Mouse (Mus musculus) T-helper 1 cell (primary cell): ENCODE measurements at regions not wholly inside any gene's neighbourhood (a gene's known extent, or its start where the extent isn't known, plus 50 kb on each side); places are given as distances from the start of the nearest gene placed in this dataset.
"Not testable (repeated sequence)": the region's sequence is repeated elsewhere in the genome, so short reads cannot be mapped to it uniquely, and the experiment has no call there.

Source experiments
- in situ Hi-C: fragments of 300-600 bp; cut with MboI, MseI; formaldehyde crosslinking; loops from one replicate; pipeline ENCODE4 v1.15.1; 2025; ENCODE audit warnings: high pct_unique_total_duplicates

GRCm38 (mm10) chr9:13105426-13105825 is 140.2 kb downstream of the Jrkl start:
- in situ Hi-C loops, result no loop called here

DNA sequence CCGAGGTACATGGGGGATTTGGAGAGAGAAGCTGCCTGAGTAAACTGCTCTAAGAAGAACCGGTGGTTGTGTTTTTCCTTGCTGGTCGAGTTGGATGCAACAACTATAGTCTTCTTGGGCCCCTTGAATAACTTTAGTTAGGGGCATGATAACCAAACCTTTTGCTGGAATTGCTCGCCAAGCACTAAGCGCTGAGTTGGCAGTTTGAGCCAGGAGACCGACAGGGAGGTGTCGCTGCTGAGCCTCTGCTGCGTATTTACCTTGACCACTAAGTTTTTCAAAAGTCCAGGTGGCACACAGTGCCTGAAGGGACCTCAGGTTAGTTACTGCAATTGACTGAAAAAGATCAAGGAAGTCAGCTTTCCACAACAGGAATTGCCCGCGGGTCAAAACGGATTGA is 162.0 kb downstream of the Jrkl start:
- in situ Hi-C loops, result no loop called here

DNA sequence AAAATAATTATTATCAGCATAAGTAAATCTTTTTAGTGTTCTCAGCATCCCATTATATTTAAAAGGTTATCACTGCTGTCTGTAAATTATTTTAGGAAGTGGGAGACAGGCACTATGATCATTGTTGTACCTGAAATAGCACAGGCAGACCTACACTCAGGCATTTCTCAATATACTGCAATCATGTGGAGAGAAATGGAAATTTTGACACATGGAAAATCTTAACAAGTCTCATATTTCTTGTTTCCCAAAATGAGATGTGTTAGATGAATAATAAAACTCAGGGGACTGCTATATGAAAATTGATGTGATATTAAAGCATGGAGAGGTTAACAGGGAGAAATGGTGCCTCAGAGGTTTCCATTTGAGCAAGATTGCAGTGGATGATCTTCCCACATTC is 196.6 kb downstream of the Jrkl start:
- in situ Hi-C loops, result no loop called here

GRCm38 (mm10) chr9:13019025-13019424 is 226.6 kb downstream of the Jrkl start:
- in situ Hi-C loops, result loop anchor here (5.0 kb wide), 1 partner anchor 77 kb away; no protein-coding TSS in a partner anchor

DNA sequence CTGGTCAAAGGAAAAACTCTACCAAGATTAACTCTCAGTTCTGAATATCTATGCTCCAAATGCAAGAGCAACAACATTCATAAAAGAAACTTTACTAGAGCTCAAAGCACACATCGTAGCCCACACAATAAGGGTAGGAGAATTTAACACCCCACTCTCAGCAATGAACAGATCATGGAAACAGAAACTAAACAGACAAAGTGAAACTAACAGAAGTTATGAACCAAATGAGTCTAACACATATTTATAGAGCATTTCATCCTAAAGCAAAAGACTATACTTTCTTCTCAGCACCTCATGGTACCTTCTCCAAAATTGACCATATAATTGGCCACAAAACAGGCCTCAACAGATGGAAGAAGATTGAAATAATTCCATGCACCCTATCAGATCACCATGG is 262.4 kb downstream of the Jrkl start:
- in situ Hi-C loops, result not testable (repeated sequence)

GRCm38 (mm10) chr9:12973022-12973421 is 272.6 kb downstream of the Jrkl start:
- in situ Hi-C loops, result no loop called here

DNA sequence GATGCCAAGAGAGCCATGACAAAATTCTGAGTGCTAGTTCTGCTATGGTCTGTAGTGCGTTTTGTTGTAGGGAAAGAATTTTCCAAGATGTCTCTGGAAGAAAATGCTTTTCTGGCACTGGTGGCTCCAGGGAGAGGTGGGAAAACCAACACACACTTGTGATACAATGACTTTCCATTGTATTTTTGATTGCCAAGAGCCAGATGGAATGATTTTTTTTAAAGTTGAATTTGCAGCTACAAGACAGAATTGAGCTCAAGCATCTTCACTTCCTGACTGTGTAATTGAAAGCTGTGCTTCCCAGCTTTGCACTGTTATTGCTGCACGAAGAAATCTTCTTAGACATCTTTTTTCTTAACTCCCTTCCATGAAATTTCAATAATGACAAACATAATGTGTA is 285.3 kb downstream of the Jrkl start:
- in situ Hi-C loops, result no loop called here

- in situ Hi-C loops, result no loop called here
Observed at GRCm38 (mm10) chr9:12946088-12946487, 299.5 kb downstream of the Jrkl start.

DNA sequence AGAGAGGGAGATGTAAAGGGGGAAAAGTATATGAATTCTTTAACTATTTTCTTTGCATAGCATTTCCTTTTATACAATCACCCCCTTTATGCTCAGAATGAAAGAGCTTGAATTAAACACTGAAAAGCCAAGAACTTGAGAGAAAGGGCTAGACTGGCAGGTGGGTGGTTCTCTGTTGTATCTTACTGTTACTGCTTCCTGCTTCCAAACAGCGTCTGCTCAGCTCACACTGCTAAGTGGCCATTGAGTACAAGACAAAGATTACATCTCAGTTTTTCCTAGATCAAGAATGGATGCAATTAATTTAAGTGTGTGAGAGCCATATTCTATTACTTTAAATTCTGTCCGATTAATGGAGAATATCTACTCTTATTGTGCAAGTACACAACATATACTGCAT is 300.2 kb downstream of the Jrkl start:
- in situ Hi-C loops, result no loop called here

DNA sequence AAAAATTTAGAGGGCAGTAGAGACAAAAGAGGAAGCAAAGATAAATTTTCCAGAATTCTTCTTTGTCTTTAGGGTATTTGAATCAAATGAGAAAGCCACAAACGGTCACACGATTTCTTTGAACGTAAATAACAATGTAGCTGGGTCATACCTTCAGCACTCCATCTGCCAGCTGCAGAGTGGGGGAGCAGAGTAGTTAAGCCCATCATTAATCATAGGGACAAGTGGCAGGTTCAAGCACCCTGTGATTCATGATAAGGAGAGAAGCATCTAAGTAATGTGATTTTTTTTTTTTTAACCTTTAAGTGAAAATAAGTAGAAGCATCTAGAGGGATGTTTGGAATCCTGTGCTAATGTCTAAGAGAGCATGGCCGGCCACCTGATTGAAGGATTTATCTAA is 300.6 kb downstream of the Jrkl start:
- in situ Hi-C loops, result no loop called here

- in situ Hi-C loops, result no loop called here
Observed at GRCm38 (mm10) chr9:12935016-12935415, 310.6 kb downstream of the Jrkl start.

GRCm38 (mm10) chr9:12925549-12926186 is 320.0 kb downstream of the Jrkl start:
- in situ Hi-C loops, result no loop called here

DNA sequence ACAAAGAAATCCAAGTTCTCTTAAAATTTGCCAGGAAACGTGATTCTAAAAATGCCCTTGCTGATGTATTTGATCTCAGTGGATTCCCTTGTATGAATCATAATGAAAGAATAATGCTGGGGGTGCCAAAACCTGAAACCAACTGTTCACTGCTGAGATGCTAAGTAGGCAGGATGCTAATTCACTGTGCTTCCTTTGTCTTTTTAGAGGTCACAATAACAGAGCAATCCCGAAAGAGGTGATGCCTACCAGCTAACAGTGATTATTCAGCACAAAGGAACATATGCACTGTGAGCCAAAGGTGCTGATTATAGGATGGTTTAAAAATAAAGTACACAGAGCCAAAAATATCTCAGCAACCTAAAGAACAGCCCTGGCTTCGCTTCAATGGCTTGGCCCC is 344.9 kb downstream of the Jrkl start:
- in situ Hi-C loops, result no loop called here

GRCm38 (mm10) chr9:12879753-12880490 is 365.7 kb downstream of the Jrkl start:
- in situ Hi-C loops, result no loop called here

- in situ Hi-C loops, result no loop called here
Observed at GRCm38 (mm10) chr9:12876496-12876895, 369.1 kb downstream of the Jrkl start.

DNA sequence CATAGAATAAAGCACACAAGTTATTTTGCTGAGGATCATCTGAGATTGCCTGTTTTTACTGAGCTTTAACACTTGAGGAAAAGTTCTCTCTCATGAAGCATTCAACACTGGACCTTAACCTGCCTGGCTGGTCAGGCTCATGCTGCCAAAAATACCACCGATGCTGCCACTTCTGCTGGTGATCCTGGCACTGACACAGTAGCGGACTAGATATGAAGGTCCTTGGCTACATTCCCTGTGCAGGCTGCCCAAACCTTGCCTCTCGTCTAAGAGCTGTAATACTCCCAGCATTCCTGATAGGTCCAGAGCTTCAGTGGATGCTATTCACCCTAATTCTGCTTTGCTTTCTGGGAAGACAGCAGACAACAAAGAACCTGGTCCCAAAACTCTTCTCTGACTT is 374.7 kb downstream of the Jrkl start:
- in situ Hi-C loops, result no loop called here
